Mouse (Mus musculus): Measurements from ENCODE around the gene Dchs2.
A peak's percentile ranks its signal among the peaks of the same experiment; 100 is the strongest.

The Dchs2 gene

GRCm38 (mm10) chr3:83148508-83148907 lies 20.8 kb downstream of the Dchs2 start:
- DNase-seq (ENCODE audit: low read depth, low spot score), result no peak

GRCm38 (mm10) chr3:83155600-83155999 lies 27.9 kb downstream of the Dchs2 start:
- peak; percentile 40 for DNase-seq (ENCODE audit: low read depth, low spot score)

- no peak for DNase-seq (ENCODE audit: low read depth, low spot score)
Observed at GRCm38 (mm10) chr3:83156165-83156564, 28.4 kb downstream of the Dchs2 start.

GRCm38 (mm10) chr3:83161542-83162231 lies 33.9 kb downstream of the Dchs2 start:
- no peak for DNase-seq (ENCODE audit: low read depth, low spot score)

- DNase-seq (ENCODE audit: low read depth, low spot score), result no peak
Observed at GRCm38 (mm10) chr3:83163676-83164075, 35.9 kb downstream of the Dchs2 start.

- DNase-seq (ENCODE audit: low read depth, low spot score), result no peak
Observed at GRCm38 (mm10) chr3:83185527-83185926, 57.8 kb downstream of the Dchs2 start.

GRCm38 (mm10) chr3:83191271-83191670 lies 63.5 kb downstream of the Dchs2 start:
- no peak for DNase-seq (ENCODE audit: low read depth, low spot score)

- DNase-seq (ENCODE audit: low read depth, low spot score), result no peak
Observed at GRCm38 (mm10) chr3:83192401-83192800, 64.7 kb downstream of the Dchs2 start.

GRCm38 (mm10) chr3:83194911-83195310 lies 67.2 kb downstream of the Dchs2 start:
- no peak for DNase-seq (ENCODE audit: low read depth, low spot score)

GRCm38 (mm10) chr3:83201286-83201980 lies 73.7 kb downstream of the Dchs2 start:
- DNase-seq (ENCODE audit: low read depth, low spot score), result no peak

GRCm38 (mm10) chr3:83205073-83205668 lies 77.4 kb downstream of the Dchs2 start:
- no peak for DNase-seq (ENCODE audit: low read depth, low spot score)

- no peak for DNase-seq (ENCODE audit: low read depth, low spot score)
Observed at GRCm38 (mm10) chr3:83209646-83210045, 81.9 kb downstream of the Dchs2 start.

GRCm38 (mm10) chr3:83210210-83210609 lies 82.5 kb downstream of the Dchs2 start:
- DNase-seq (ENCODE audit: low read depth, low spot score), result peak; percentile 29

- DNase-seq (ENCODE audit: low read depth, low spot score), result no peak
Observed at GRCm38 (mm10) chr3:83211939-83212338, 84.2 kb downstream of the Dchs2 start.

- no peak for DNase-seq (ENCODE audit: low read depth, low spot score)
Observed at GRCm38 (mm10) chr3:83212578-83212977, 84.8 kb downstream of the Dchs2 start.

- peak; percentile 35 for DNase-seq (ENCODE audit: low read depth, low spot score)
Observed at GRCm38 (mm10) chr3:83218059-83218458, 90.3 kb downstream of the Dchs2 start.

GRCm38 (mm10) chr3:83220101-83220500 lies 92.4 kb downstream of the Dchs2 start:
- no peak for DNase-seq (ENCODE audit: low read depth, low spot score)

GRCm38 (mm10) chr3:83222125-83222524 lies 94.4 kb downstream of the Dchs2 start:
- DNase-seq (ENCODE audit: low read depth, low spot score), result peak; percentile 25

- no peak for DNase-seq (ENCODE audit: low read depth, low spot score)
Observed at GRCm38 (mm10) chr3:83228383-83228782, 100.6 kb downstream of the Dchs2 start.

GRCm38 (mm10) chr3:83230326-83230725 lies 102.6 kb downstream of the Dchs2 start:
- no peak for DNase-seq (ENCODE audit: low read depth, low spot score)

GRCm38 (mm10) chr3:83234457-83234856 lies 106.7 kb downstream of the Dchs2 start:
- DNase-seq (ENCODE audit: low read depth, low spot score), result no peak

- DNase-seq (ENCODE audit: low read depth, low spot score), result no peak
Observed at GRCm38 (mm10) chr3:83235061-83235460, 107.3 kb downstream of the Dchs2 start.

- no peak for DNase-seq (ENCODE audit: low read depth, low spot score)
Observed at GRCm38 (mm10) chr3:83246536-83246935, 118.8 kb downstream of the Dchs2 start.
